Mouse (Mus musculus): Measurements from ENCODE around the gene Arhgap19. TPM values are rescaled to one million over a fixed set of nuclear protein-coding genes. Genes with fewer than 3 reads are reported as not detected.

Arhgap19 gene
- polyA plus RNA-seq, 1 experiment from 2014 or later: 14.2 TPM

DNA sequence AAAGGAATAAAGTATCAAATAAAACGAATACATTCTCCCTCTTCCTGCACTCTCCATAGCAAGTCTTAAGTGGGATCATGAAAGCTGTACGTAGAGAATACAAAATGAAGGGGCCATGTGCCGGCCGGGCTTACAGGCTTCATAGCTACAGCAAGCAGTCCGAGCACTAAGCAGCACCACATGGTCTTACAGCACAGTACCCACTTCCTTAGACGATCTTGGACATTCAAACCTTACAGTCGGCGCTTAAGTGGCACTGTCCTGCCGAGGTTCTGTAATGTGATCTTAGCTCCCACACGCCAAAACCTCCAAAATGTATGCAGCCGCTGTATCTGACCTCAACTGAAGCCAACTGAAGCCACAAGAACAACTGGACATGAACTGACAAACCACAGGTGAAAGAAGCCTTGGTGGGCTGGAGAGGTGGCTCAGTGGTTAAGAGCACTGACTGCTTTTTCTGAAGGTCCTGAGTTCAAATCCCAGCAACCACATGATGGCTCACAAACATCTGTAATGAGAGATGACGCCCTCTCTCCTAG is 5.0 kb downstream of the Arhgap19 start:
- Histone ChIP-seq H3K9me3 (ENCODE audit: control insufficient read depth, low read length) (no peaks in the 10 kb centered on the region), H3K9ac (ENCODE audit: low read length) (no peak overlapping the region), H3K27me3 (ENCODE audit: control insufficient read depth, insufficient read depth, low read length) (no peaks in the 10 kb centered on the region), H3K4me3 (ENCODE audit: control insufficient read depth in 1 of 2, insufficient read depth in 1 of 2, low read depth in 1 of 2, low read length in 2 of 2) (no peak overlapping the region), H3K4me1 (ENCODE audit: control insufficient read depth in 2 of 2, insufficient read depth in 2 of 2, low read length in 2 of 2) (peaks cover 2 to 10% of the 10 kb centered on the region in 2 experiments), H3K27ac (replicated peaks in 1 of 2; ENCODE audit: control insufficient read depth in 1 of 2, insufficient read depth in 1 of 2, low read depth in 2 of 2, low read length in 2 of 2) (no peak overlapping the region), H3K4me2 (ENCODE audit: low read length) (no peak overlapping the region), H3K36me3 (ENCODE audit: control insufficient read depth, insufficient read depth, low read length) (no peaks in the 10 kb centered on the region)
- ATAC-seq (ENCODE audit: insufficient number of reproducible peaks, insufficient read depth, low FRiP score, low read depth): no peak
- 89% methylated on average over 12 of the region's 12 CpGs for WGBS

DNA sequence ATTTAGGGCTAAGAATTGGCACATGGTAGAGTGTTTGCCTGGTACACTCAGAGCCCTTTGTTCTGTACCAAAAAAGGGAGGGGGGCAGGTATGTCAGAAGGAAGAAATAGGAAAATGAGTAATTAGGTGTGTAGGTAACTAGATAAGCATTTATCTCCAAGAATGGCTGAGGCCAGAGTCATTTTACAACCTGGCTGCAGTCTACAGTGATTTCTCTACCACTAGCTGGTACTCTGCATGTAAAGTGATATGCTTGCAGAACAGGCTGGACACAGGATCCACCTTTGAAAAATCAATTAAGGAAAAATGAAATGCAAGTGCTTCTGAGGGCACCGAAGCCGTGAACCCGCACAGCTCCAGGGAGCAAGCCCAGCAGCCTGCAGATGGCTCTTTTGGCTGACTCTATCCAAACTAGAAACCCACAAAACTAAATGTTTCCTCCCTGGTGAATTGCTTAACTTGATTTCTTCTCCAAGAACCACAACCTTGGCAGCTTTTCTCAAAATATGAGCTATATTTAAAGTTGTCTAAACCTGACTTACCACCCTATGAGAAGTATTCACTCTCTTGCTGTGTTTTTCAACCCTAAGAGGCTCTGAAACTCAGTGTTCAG is 5.6 kb downstream of the Arhgap19 start:
- Histone ChIP-seq H3K36me3 (ENCODE audit: control insufficient read depth, insufficient read depth, low read length) (peaks cover 4% of the 10 kb centered on the region; the same call in 1 of the 2 replicates), H3K4me2 (ENCODE audit: low read length) (no peak overlapping the region), H3K4me3 (ENCODE audit: control insufficient read depth in 1 of 2, insufficient read depth in 1 of 2, low read depth in 1 of 2, low read length in 2 of 2) (no peak overlapping the region), H3K27me3 (ENCODE audit: control insufficient read depth, insufficient read depth, low read length) (no peaks in the 10 kb centered on the region), H3K4me1 (ENCODE audit: control insufficient read depth in 2 of 2, insufficient read depth in 2 of 2, low read length in 2 of 2) (peaks cover 2 to 10% of the 10 kb centered on the region in 2 experiments), H3K9me3 (ENCODE audit: control insufficient read depth, low read length) (no peaks in the 10 kb centered on the region), H3K27ac (replicated peaks in 1 of 2; ENCODE audit: control insufficient read depth in 1 of 2, insufficient read depth in 1 of 2, low read depth in 2 of 2, low read length in 2 of 2) (no peak overlapping the region), H3K9ac (ENCODE audit: low read length) (no peak overlapping the region)
- no peak for ATAC-seq (ENCODE audit: insufficient number of reproducible peaks, insufficient read depth, low FRiP score, low read depth)
- WGBS: 92% methylated on average over 3 of the region's 3 CpGs

DNA sequence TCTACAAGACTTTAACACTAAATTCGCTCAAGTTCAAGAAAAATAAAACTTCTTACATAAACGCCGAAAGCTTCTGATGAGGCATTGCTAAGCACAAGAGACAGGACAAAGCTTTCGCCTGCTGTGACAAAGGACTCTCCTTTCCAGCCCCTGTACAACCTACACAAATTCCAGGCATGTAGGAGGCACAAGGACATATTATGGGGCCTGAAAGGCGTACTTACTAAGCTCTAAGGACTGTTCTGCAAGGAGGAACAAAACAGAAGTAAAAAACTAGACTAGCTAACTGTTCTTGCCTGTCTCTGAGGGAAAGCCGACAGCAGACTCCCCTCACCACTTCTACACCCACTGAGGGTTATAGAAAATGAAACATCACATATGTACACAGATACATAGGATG is 6.9 kb downstream of the Arhgap19 start:
- Histone ChIP-seq H3K27me3 (ENCODE audit: control insufficient read depth, insufficient read depth, low read length) (no peaks in the 10 kb centered on the region), H3K9me3 (ENCODE audit: control insufficient read depth, low read length) (no peaks in the 10 kb centered on the region), H3K27ac (replicated peaks in 1 of 2; ENCODE audit: control insufficient read depth in 1 of 2, insufficient read depth in 1 of 2, low read depth in 2 of 2, low read length in 2 of 2) (no peak overlapping the region), H3K4me3 (ENCODE audit: control insufficient read depth in 1 of 2, insufficient read depth in 1 of 2, low read depth in 1 of 2, low read length in 2 of 2) (no peak overlapping the region), H3K4me2 (ENCODE audit: low read length) (no peak overlapping the region), H3K9ac (ENCODE audit: low read length) (no peak overlapping the region), H3K36me3 (ENCODE audit: control insufficient read depth, insufficient read depth, low read length) (peaks cover 4% of the 10 kb centered on the region; the same call in 1 of the 2 replicates), H3K4me1 (ENCODE audit: control insufficient read depth in 2 of 2, insufficient read depth in 2 of 2, low read length in 2 of 2) (no peaks in the 10 kb centered on the region; a peak in 1 of 4 replicates)
- WGBS: 76% methylated on average over 6 of the region's 6 CpGs
- no peak for ATAC-seq (ENCODE audit: insufficient number of reproducible peaks, insufficient read depth, low FRiP score, low read depth)

DNA sequence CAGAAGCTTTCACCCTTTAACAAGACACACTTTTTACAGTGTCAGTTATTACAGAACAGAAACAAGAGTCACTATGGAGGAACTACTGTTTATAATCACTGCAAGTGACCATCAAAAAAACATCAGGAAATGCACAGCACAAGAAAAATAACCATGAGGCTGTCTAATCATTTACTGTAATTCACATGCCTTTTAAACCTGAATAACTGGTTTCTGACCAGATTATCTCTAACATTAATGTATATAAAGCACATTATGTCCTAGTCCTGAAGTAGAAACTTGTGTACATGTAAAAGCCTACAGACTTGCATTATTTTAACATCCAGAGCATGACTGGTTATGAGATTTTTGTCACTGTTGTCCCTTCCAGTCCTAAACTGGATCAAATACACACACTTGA is 7.8 kb downstream of the Arhgap19 start:
- Histone ChIP-seq H3K36me3 (ENCODE audit: control insufficient read depth, insufficient read depth, low read length) (peaks cover 10% of the 10 kb centered on the region; the same call in 1 of the 2 replicates), H3K9me3 (ENCODE audit: control insufficient read depth, low read length) (no peaks in the 10 kb centered on the region), H3K4me3 (ENCODE audit: control insufficient read depth in 1 of 2, insufficient read depth in 1 of 2, low read depth in 1 of 2, low read length in 2 of 2) (no peak overlapping the region), H3K9ac (ENCODE audit: low read length) (no peak overlapping the region), H3K27ac (replicated peaks in 1 of 2; ENCODE audit: control insufficient read depth in 1 of 2, insufficient read depth in 1 of 2, low read depth in 2 of 2, low read length in 2 of 2) (no peak overlapping the region), H3K4me2 (ENCODE audit: low read length) (no peak overlapping the region), H3K27me3 (ENCODE audit: control insufficient read depth, insufficient read depth, low read length) (no peaks in the 10 kb centered on the region), H3K4me1 (ENCODE audit: control insufficient read depth in 2 of 2, insufficient read depth in 2 of 2, low read length in 2 of 2) (no peaks in the 10 kb centered on the region; a peak in 1 of 4 replicates)
- ATAC-seq (ENCODE audit: insufficient number of reproducible peaks, insufficient read depth, low FRiP score, low read depth): no peak

DNA sequence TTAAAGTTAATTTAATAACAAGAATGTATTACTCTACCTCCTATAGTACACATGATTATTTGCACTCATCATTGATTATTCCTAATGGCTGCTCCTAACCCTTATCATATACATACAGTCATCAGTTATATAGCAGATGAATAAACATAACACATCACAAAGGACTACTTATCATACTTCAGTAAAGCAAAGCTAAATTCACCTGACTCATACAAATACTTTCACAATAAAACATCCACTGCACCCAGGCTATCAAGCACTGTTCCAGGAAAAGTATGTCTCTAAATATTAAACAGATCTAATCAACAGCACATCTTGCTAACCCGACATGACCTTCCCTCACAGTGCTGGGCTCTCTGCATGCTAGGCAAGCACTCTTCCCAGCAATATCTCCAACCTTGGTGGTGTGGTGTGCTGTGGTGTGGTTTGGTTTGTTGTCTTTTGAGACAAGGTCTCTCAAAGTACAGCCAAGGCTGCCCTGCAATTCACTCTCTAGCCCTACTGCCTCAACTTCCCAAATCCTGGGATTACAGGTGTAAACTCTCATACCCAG is 8.8 kb downstream of the Arhgap19 start:
- no peaks in the 10 kb centered on the region for H3K27me3 ChIP-seq (ENCODE audit: control insufficient read depth, insufficient read depth, low read length)
- H3K36me3 ChIP-seq (ENCODE audit: control insufficient read depth, insufficient read depth, low read length): peaks cover 14% of the 10 kb centered on the region; the same call in 1 of the 2 replicates
- no peak overlapping the region for H3K4me3 ChIP-seq (ENCODE audit: control insufficient read depth in 1 of 2, insufficient read depth in 1 of 2, low read depth in 1 of 2, low read length in 2 of 2)
- H3K9me3 ChIP-seq (ENCODE audit: control insufficient read depth, low read length): no peaks in the 10 kb centered on the region
- no peak overlapping the region for H3K9ac ChIP-seq (ENCODE audit: low read length)
- H3K4me1 ChIP-seq (ENCODE audit: control insufficient read depth in 2 of 2, insufficient read depth in 2 of 2, low read length in 2 of 2): no peaks in the 10 kb centered on the region; a peak in 1 of 4 replicates
- ATAC-seq (ENCODE audit: insufficient number of reproducible peaks, insufficient read depth, low FRiP score, low read depth): no peak
- H3K4me2 ChIP-seq (ENCODE audit: low read length): no peak overlapping the region
- 50% methylated on average over 1 of the region's 1 CpGs for WGBS
- no peak overlapping the region for H3K27ac ChIP-seq (replicated peaks in 1 of 2; ENCODE audit: control insufficient read depth in 1 of 2, insufficient read depth in 1 of 2, low read depth in 2 of 2, low read length in 2 of 2)

DNA sequence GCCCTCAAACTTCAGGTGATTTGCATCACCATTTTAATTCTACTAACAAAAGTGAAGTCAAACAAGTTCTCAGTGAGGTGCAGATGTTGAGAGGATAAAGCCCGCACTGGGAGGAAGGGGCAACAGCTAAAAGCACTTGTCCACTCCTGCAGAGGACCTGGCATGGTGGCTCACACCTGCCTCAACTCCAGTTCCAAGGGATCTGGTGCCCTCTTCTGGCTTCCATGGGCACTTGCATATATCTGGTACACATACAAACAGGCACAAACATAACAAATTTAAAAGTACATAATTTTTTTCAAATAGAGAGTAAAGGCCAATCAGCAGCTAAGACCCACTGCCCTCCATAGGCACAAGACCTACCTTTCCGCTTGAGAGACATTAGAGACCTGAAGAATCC is 10.5 kb downstream of the Arhgap19 start:
- 98% methylated on average over 2 of the region's 2 CpGs for WGBS
- H3K27me3 ChIP-seq (ENCODE audit: control insufficient read depth, insufficient read depth, low read length): no peaks in the 10 kb centered on the region
- no peak overlapping the region for H3K27ac ChIP-seq (replicated peaks in 1 of 2; ENCODE audit: control insufficient read depth in 1 of 2, insufficient read depth in 1 of 2, low read depth in 2 of 2, low read length in 2 of 2)

DNA sequence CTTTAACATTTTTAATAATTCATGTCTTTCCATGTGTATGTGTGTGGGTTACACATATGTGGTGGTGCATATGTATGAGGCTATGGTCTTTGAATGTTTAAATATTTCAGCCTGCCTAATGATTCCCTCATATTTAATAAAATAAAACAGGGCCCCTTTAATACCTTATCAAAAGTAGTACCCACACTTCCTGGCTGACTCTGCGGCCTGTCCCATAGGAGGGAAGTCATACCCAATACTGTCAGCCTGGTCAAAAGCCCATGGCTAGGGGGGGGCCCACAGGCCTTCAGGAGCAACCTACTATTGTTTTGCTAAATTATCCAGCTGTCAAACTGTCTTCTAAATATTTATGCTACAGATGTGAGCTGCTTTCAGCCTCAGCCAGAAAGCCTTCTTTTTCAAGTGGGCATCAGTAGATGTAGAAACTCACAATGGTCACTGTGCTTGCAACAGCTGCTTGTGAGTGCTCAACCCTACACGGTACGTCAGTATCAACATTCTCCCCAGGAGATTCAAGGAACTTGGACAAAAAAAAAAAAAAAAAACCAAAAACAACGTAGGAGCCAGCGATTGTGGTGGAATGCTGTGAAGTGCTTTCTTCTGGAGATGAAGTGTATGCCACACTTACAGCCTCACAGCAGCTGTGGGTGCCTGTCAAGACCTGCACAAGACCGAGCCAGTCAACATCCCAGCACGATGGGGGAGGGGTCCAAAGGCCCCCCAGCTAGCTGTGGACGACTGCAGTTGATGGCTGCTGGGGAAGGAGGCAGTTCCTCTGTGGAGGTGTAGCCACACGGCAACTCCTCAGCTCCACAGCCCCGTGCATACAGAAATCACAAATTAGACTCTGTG is 12.5 kb downstream of the Arhgap19 start:
- Histone ChIP-seq H3K27me3 (ENCODE audit: control insufficient read depth, insufficient read depth, low read length) (no peaks in the 10 kb centered on the region), H3K9ac (ENCODE audit: low read length) (no peak overlapping the region)
- WGBS: 52% methylated on average over 10 of the region's 10 CpGs

More for the DNA sequence above, 10.5 kb downstream of the Arhgap19 start:
- Histone ChIP-seq H3K4me1 (ENCODE audit: control insufficient read depth in 2 of 2, insufficient read depth in 2 of 2, low read length in 2 of 2) (no peaks in the 10 kb centered on the region; a peak in 1 of 4 replicates), H3K4me2 (ENCODE audit: low read length) (no peak overlapping the region), H3K36me3 (ENCODE audit: control insufficient read depth, insufficient read depth, low read length) (peaks cover 24% of the 10 kb centered on the region), H3K9ac (ENCODE audit: low read length) (no peak overlapping the region), H3K9me3 (ENCODE audit: control insufficient read depth, low read length) (no peaks in the 10 kb centered on the region), H3K4me3 (ENCODE audit: control insufficient read depth in 1 of 2, insufficient read depth in 1 of 2, low read depth in 1 of 2, low read length in 2 of 2) (no peak overlapping the region)
- ATAC-seq (ENCODE audit: insufficient number of reproducible peaks, insufficient read depth, low FRiP score, low read depth): no peak

More for the DNA sequence above, 12.5 kb downstream of the Arhgap19 start:
- Histone ChIP-seq H3K27ac (replicated peaks in 1 of 2; ENCODE audit: control insufficient read depth in 1 of 2, insufficient read depth in 1 of 2, low read depth in 2 of 2, low read length in 2 of 2) (no peak overlapping the region), H3K36me3 (ENCODE audit: control insufficient read depth, insufficient read depth, low read length) (peaks cover 41% of the 10 kb centered on the region), H3K4me3 (ENCODE audit: control insufficient read depth in 1 of 2, insufficient read depth in 1 of 2, low read depth in 1 of 2, low read length in 2 of 2) (no peak overlapping the region), H3K4me1 (ENCODE audit: control insufficient read depth in 2 of 2, insufficient read depth in 2 of 2, low read length in 2 of 2) (no peaks in the 10 kb centered on the region; a peak in 1 of 4 replicates), H3K4me2 (ENCODE audit: low read length) (no peak overlapping the region), H3K9me3 (ENCODE audit: control insufficient read depth, low read length) (no peaks in the 10 kb centered on the region)
- ATAC-seq (ENCODE audit: insufficient number of reproducible peaks, insufficient read depth, low FRiP score, low read depth): no peak
